Mouse (Mus musculus) c-Kit-positive CD71-positive TER-119-negative erythroid progenitor cells, embryonic 14.5 days (primary cell): Measurements from ENCODE around the gene Tmsb4x.

Experiments used
- DNase-seq: peaks from one replicate; pipeline ENCODE4 v3.0.0-alpha.2; 2013; ENCODE audit warnings: low read depth

Tmsb4x gene

GRCm38 (mm10) chrX:167208978-167209754 lies at the start of gene Tmsb4x:
Gene Tmsb4x, minus strand, starts transcription at chrX:167209315.
- no peak for DNase-seq

DNA sequence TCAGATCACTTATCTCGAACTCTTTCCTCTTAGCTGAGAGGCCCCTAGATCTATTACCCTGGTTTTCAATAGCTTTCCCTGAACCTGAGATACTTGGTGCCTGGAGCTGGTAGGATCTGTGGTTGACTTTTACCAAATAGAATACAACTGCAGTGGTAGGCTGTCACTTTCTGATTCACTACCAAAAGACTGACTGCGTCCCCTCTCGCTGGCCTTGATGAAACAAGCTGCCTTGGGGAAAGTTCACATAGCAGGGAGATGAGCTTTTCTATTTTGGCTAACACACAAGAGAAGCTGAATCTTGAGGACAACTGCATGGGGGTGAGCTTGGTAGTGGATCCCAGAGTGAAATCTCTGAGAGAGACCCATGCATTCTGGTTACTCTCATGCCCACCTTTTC lies 32.6 kb upstream of the Tmsb4x start:
- no peak for DNase-seq

- no peak for DNase-seq
Measured at GRCm38 (mm10) chrX:167239293-167239921, 30.3 kb upstream of the Tmsb4x start.

DNA sequence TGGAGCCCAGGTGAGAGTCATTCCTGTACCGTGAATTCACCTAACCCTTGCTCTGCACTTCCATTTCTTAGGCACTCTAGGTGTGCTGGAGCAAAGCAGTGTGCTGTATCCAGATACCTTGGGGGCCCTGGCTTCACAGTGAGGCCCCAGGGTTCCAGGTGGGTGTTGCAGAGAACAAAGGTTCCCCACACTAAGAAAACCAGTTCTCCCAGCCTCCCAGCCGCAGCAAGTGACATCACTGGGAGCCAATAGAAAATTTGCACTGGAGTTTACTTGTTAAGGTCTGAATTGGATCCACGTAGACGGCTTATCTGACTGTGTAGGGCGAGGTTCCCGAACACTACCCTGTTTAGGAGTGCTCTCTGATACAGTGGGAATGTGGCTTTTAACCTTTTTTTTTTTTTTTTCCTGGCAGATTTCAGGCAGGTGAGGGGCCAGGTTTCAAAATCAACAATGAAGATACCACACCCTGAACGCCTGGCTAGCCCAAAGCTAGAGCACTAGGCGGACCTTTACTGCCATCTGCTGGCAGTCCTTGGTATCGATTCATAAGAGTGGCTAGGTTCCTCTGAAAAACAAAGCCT lies 24.1 kb upstream of the Tmsb4x start:
- DNase-seq = no peak

- DNase-seq = no peak
Measured at GRCm38 (mm10) chrX:167231150-167231549, 22.0 kb upstream of the Tmsb4x start.

DNA sequence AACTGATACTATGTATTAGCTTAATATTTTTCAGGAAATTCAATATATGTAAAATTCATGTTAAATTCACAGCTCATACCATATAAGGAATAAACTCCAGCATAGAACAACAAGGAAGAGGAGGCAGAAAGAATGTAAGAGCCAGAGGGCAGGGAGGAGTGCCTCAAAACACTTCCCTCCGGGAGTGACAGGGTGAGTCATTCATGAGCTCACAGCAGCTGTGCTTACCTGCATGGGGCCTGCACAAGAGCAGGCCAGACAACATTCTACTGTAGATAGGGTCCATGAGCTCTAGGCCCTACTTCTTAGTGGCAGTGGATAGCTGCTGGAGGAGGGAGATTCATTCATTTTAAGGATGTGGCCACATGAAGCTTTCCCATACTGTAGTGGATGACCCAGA lies 20.7 kb upstream of the Tmsb4x start:
- DNase-seq = no peak

GRCm38 (mm10) chrX:167229206-167229605 lies 20.1 kb upstream of the Tmsb4x start:
- DNase-seq = no peak

- DNase-seq = no peak
Measured at GRCm38 (mm10) chrX:167227756-167228155, 18.6 kb upstream of the Tmsb4x start.

DNA sequence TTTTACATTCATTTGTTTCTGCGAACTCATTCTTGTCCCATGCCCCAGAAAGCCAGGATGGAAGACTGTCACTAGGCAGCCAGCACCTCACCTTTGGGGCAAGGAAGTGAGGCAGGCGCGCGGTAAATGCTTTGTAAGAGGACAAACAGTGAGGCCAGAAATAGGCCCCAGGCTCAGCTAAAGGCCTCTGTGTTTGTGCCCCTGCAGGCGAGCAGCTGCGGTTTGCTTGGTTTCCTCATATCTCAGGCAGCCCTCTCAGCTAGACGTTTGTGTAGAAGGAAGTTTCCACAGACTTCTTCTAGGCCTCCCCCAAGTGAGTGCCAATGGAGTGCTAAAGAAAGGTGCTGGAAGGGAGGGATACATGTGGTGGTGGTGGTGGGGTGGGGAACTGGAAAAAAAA lies 18.0 kb upstream of the Tmsb4x start:
- no peak for DNase-seq

DNA sequence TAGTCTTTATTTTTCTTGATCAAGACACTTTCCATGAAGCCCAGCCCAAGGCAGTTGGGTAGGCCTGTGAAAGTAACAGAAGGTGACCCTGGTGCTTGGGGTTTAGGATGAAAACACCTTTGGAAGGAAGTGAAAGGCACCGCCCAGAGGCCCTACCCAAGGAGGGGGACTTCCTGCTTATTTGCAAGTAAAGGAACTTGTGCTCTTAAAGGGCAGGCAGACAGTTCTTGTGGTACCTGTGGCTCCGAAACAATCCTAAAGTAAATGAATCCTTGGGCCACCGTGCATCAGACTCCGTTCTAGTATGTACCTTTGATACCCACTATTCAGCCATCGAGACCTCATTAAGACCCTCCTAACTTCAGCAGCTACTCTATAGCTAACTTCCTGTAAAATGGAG lies 17.5 kb upstream of the Tmsb4x start:
- DNase-seq = no peak

GRCm38 (mm10) chrX:167212707-167213106 lies 3.6 kb upstream of the Tmsb4x start:
- DNase-seq = no peak

DNA sequence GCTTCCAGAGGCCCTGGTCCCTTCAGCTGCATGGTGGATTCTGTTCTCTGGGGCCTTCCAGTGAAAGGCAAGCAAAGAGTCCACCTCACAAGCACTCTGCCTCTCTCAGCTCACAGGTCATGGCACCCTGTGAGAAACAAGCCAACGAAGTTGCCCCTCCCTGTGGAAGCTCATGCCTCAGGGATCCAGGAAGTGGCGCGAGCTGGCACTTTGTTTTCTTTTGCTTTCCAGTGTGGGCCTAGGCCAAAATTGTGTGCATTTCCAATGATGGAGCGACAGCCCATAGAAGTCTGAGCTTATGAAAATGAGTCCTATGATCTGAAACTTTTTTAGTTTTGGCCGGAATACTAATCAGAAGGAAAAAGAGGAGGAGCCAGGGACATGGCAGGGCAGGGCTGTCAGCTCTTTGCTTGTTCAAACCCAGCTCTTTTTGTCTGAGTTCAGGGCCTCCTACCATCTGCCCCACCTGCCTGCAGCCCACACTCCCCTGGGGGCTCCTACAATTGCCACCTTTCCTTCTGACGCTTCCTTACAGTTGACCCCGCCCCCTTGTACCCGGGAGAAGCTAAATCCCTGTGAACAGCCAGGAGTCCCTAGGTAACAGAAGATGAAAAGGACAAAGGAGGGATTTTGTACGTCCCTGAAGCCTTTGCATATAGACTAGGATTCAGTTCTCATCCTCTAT lies 2.9 kb upstream of the Tmsb4x start:
- no peak for DNase-seq

- DNase-seq = no peak
Measured at GRCm38 (mm10) chrX:167210319-167210728, 1.2 kb upstream of the Tmsb4x start.

DNA sequence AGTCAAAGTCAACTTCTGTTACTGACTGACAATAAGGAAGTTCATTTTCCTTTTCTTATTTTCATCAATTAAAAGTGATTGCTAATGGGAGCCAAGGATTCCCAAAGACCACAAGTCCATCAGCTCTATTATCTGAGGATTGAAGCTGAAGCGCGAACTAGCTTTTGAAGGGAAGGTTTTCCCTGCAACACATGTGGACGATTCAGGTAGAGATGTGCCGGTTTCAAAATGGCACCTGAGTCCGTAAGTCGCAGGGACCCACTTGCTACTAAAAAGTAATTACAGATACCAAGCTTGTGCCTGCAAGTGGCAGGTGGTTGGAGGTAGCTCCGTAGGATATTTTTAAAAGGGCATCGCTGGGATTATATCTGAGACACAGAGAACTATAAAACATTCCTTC lies 713 bp upstream of the Tmsb4x start:
- no peak for DNase-seq

- no peak for DNase-seq
Measured at GRCm38 (mm10) chrX:167208506-167208820, 652 bp downstream of the Tmsb4x start.

DNA sequence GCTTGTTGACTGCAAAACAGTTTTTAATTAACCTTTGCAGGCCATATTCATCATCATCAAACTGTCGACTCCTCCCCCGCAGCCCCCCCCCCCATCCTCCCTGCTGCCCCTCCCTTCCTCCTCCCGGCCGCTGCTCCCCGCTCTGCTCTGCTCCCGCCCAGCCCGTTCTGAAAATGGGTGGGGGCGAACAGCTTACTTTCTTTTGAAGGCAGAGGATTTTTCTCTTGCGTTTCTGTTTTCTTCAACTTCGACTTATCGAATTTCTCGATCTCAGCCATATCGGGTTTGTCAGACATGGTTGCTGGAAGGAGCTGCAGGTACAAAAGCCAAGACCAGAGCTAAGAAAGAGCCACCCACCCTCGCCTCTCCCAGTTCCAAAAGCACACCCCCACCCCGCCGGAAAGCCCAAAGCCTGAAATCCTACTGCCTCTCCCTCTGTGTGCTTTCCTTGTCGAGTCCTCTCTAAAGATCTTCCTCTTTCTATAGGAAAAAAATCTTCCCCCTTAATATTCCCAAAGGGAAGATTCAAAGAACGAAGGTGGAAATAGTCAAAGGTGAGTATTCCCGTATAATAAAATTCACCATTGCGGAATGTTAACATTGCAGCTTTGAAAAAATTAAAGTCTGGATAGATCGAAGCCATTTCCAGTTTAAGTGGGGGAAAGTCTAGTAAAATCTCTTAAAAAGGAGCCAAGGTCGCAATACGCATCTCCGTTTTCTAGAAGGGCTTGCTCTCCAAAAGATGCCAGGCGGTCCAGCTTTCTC lies 1.2 kb downstream of the Tmsb4x start:
- no peak for DNase-seq

- DNase-seq = no peak
Measured at GRCm38 (mm10) chrX:167205813-167206520, 3.1 kb downstream of the Tmsb4x start.

DNA sequence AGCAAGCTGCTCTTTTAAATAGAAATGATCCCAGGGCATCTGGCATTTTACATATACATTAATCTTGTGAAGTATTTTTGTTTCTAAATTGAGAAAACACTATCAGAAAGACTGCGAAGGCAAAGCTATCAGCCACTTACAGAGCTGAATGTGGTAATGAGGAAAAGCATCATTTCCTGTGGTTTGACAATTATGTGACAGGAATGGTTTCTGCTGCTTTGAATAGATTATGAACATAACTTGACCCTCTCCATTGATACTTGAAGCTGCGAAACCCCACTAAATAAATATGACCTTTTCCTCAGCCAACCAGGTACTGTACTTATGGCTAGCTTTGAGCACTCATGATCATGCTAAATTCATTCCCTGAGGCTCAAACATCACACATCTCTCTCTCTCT lies 7.8 kb downstream of the Tmsb4x start:
- DNase-seq = no peak

DNA sequence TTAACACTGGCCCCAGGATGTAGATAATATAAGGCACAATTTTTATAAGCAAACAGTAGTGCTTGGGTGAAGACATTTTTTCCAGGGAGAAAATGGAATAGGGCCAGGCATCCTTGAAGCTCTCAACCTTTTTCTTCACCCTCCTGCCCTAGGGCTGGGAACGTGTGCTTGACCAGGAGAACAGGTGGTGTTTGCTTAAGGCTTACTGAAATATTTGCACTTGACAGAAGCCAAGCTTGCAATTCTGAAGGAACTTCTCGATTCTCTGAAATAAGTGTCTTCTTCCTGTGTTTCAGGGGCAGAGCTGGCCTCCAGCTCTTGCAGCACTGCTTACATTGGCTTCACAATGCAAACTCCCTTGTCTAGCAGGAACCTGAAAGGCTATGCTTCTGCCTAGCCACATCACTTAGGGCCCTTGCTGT lies 13.9 kb downstream of the Tmsb4x start:
- no peak for DNase-seq

DNA sequence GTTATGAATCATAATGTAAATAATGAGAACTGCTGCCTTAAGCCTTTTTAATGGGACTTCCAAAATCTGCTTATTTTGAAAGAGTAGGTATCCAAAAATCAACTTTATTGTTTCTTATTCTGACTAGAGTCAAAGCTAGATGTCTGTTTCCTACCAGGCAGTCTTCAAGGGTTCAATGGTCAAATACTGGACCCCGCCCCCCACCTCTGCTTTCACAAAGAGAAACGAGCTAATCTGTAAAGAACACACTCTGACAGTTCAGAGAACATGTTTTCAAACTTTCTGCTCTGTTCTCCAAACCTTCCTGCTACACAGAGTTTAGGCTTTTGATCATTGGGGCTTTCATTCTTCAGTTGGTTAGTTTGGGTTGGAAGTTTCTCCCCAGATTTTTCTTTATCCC lies 22.8 kb downstream of the Tmsb4x start:
- DNase-seq = no peak

- no peak for DNase-seq
Measured at GRCm38 (mm10) chrX:167183535-167183934, 25.6 kb downstream of the Tmsb4x start.

DNA sequence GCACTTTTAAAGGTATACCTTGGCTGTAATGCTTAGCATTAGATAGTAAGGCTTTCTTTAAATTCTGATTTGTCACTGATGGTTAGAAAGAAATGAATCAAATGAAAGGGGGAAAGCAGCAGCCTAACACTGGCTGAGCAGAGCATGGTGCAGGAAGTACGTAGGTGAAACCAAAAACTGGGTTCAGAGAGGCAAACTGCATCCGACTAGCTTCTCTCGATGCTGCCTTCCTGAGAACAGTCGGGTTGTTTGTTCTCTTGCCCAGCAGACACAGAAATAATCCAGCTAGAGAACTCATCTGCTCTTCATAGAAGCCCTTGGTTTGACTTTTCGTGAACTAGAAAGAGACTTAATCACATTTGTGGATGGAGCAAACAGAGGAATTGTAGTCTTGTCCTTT lies 26.7 kb downstream of the Tmsb4x start:
- no peak for DNase-seq
